Mouse (Mus musculus): ENCODE results near the gene Ptges.

GRCm38 (mm10) chr2:30846236-30846635 lies 83.4 kb downstream of the Ptges start:
- TF ChIP-seq CTCF (IDR thresholded peaks at IDR 0.05 in 2 of 3, conservative IDR thresholded peaks at IDR 0.05 in 1 of 3; ENCODE audit: control insufficient read depth in 1 of 3, insufficient read depth in 1 of 3, low read depth in 2 of 3, low read length in 3 of 3, poor library complexity in 1 of 3, severe bottlenecking in 1 of 3), result no peak
- no peak for TF ChIP-seq ZNF384 (IDR thresholded peaks at IDR 0.05; ENCODE audit: low read depth, low read length)
- no peak for TF ChIP-seq SMC3 (IDR thresholded peaks at IDR 0.05; ENCODE audit: low read depth, low read length)
- TF ChIP-seq ZKSCAN1 (IDR thresholded peaks at IDR 0.05; ENCODE audit: low read depth, low read length), result no peak
- TF ChIP-seq EP300 (IDR thresholded peaks at IDR 0.05; ENCODE audit: low read depth in 1 of 2, low read length in 2 of 2), result no peak
- no peak for TF ChIP-seq NELFE (IDR thresholded peaks at IDR 0.05; ENCODE audit: low read depth, low read length)
- TF ChIP-seq POLR2A (IDR thresholded peaks at IDR 0.05; ENCODE audit: control insufficient read depth in 1 of 2, insufficient read depth in 1 of 2, low read depth in 1 of 2, low read length in 2 of 2, poor library complexity in 1 of 2), result no peak
- TF ChIP-seq GATA1 (IDR thresholded peaks at IDR 0.05; ENCODE audit: low read depth, low read length), result no peak
- TF ChIP-seq E2F4 (IDR thresholded peaks at IDR 0.05; ENCODE audit: borderline replicate concordance, low read depth, low read length), result no peak
- TF ChIP-seq MYC (IDR thresholded peaks at IDR 0.05; ENCODE audit: low read depth, low read length), result no peak
- TF ChIP-seq MAFK (IDR thresholded peaks at IDR 0.05; ENCODE audit: borderline replicate concordance, low read depth, low read length), result no peak
